Mouse (Mus musculus): ENCODE results near the gene Med13. TPM values are rescaled to one million over a fixed set of nuclear protein-coding genes. Genes with fewer than 3 reads are reported as not detected.
A peak's percentile ranks its signal among the peaks of the same experiment; 100 is the strongest.
"Not testable (repeated sequence)": the region's sequence is repeated elsewhere in the genome, so short reads cannot be mapped to it uniquely, and the experiment has no call there.

The Med13 gene
- polyA plus RNA-seq, 1 experiment, result 19.1 TPM

- 59% methylated on average over 6 of the region's 6 CpGs for WGBS
- Histone ChIP-seq H3K4me1 (ENCODE audit: control insufficient read depth, insufficient read depth, low read length) (no peaks in the 10 kb centered on the region), H3K4me3 (ENCODE audit: insufficient read depth, low read depth, low read length) (no peak overlapping the region), H3K27ac (ENCODE audit: insufficient read depth, low read depth, low read length) (no peak overlapping the region), H3K27me3 (replicated peaks; ENCODE audit: control insufficient read depth, insufficient read depth, low read length) (no peaks in the 10 kb centered on the region), H3K36me3 (ENCODE audit: control insufficient read depth, insufficient read depth, low read length) (no peaks in the 10 kb centered on the region; the same call in 1 of the 2 replicates)
- TF ChIP-seq POLR2A (IDR thresholded peaks at IDR 0.05; ENCODE audit: low read depth, low read length) (no peak), CTCF (conservative IDR thresholded peaks at IDR 0.05; ENCODE audit: insufficient read depth, insufficient read length, low read depth, low read length) (no peak)
- no peak for DNase-seq
These were observed 47.1 kb downstream of the Med13 start for GRCm38 (mm10) chr11:86310280-86310679.

DNA sequence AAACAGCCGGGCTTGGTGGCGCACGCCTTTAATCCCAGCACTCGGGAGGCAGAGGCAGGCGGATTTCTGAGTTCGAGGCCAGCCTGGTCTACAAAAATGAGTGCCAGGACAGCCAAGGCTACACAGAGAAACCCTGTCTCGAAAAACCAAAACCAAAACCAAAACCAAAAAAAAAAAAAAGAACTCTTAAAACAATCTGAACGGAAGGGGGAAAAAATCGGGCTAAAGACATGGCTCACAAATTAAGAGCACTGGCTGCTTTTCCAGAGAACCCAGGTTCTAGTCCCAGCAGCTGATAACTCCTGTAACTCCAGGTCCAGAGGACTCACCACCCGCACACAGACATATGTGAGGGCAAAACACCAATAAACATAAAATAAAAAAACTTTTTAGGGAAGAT lies 65.2 kb downstream of the Med13 start:
- not testable (repeated sequence) for H3K4me3 ChIP-seq (ENCODE audit: insufficient read depth, low read depth, low read length); DNase-seq; H3K4me1 ChIP-seq (ENCODE audit: control insufficient read depth, insufficient read depth, low read length); H3K27ac ChIP-seq (ENCODE audit: insufficient read depth, low read depth, low read length); H3K27me3 ChIP-seq (replicated peaks; ENCODE audit: control insufficient read depth, insufficient read depth, low read length); H3K36me3 ChIP-seq (ENCODE audit: control insufficient read depth, insufficient read depth, low read length)
- WGBS, result 88% methylated on average over 10 of the region's 10 CpGs

DNA sequence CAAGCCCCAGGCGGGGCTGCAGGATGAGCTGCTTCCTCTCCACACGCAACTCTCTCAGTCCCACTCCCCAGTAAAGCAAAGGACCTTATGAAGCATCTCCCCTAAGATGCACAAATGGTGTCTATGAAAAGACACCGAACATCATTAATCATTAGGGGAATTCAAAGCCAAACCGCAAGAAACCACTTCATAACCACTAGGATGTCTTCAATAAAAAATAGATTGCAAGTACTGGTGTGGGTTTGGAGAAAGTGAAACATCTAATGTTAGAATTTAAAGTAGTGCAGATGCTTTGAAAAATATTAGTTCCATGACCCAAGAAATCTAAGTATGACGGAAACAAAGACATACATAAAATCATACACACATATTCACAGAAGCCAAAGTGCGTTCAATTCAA lies 65.7 kb downstream of the Med13 start:
- WGBS, result 84% methylated on average over 6 of the region's 6 CpGs
- H3K4me1 ChIP-seq (ENCODE audit: control insufficient read depth, insufficient read depth, low read length), result no peaks in the 10 kb centered on the region
- no peaks in the 10 kb centered on the region for H3K27me3 ChIP-seq (replicated peaks; ENCODE audit: control insufficient read depth, insufficient read depth, low read length)
- no peak overlapping the region for H3K4me3 ChIP-seq (ENCODE audit: insufficient read depth, low read depth, low read length)
- no peak overlapping the region for H3K27ac ChIP-seq (ENCODE audit: insufficient read depth, low read depth, low read length)
- DNase-seq, result no peak
- TF ChIP-seq CTCF (conservative IDR thresholded peaks at IDR 0.05; ENCODE audit: insufficient read depth, insufficient read length, low read depth, low read length) (no peak), POLR2A (IDR thresholded peaks at IDR 0.05; ENCODE audit: low read depth, low read length) (no peak)
- peaks cover 3% of the 10 kb centered on the region for H3K36me3 ChIP-seq (ENCODE audit: control insufficient read depth, insufficient read depth, low read length)

DNA sequence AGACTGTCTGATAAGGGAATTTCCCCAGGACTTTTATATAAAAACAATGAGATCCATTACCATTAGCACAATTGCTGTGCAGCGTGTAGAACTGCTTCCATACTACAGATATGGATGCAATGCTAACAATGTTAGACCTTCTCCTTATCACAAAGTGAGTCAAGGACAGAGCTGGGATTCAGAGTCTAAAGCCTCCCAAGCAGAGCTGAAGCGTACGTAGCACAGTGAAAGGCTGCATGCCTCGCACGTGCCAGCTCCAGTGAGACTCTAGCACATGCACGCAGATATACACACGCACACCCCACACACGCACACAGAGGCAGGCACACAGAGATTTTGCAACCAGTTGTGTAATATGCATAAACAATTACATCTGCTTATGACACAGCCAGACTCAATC lies 71.7 kb downstream of the Med13 start:
- Histone ChIP-seq H3K36me3 (ENCODE audit: control insufficient read depth, insufficient read depth, low read length) (peaks cover 16% of the 10 kb centered on the region), H3K4me3 (ENCODE audit: insufficient read depth, low read depth, low read length) (no peak overlapping the region), H3K27me3 (replicated peaks; ENCODE audit: control insufficient read depth, insufficient read depth, low read length) (no peaks in the 10 kb centered on the region), H3K27ac (ENCODE audit: insufficient read depth, low read depth, low read length) (no peak overlapping the region), H3K4me1 (ENCODE audit: control insufficient read depth, insufficient read depth, low read length) (no peaks in the 10 kb centered on the region)
- DNase-seq, result no peak
- WGBS, result 94% methylated on average over 8 of the region's 8 CpGs
- TF ChIP-seq CTCF (conservative IDR thresholded peaks at IDR 0.05; ENCODE audit: insufficient read depth, insufficient read length, low read depth, low read length) (no peak), POLR2A (IDR thresholded peaks at IDR 0.05; ENCODE audit: low read depth, low read length) (no peak)

DNA sequence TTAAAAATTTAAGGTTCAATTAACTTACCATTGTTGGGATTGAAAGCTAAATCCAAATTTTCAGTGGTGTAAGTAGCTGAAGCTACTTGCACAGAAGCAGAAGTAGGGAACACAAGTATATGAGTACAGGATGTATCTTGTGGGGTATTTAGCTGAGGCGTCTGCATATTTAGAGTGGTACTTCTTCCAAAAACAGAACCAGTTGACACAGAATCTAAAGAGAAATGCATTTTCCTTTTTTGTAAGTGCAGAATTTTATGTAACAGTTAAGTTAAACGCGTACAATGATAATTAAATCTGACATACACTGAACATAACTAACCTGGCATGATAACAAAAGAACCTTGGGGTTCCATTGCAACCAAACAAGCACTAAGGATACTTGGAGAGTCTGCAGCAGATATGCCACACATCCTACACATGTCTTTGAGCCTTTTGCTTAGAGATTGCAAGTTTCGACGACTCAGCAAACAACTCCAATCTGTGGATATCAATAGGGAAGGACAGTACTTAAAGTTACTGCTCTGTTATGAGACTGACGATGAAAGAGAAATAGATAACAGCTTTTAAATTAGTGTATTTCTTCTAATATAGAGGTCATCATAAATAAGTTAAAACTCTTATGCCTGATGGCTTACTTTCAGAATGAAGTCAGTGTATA lies 78.8 kb downstream of the Med13 start:
- Histone ChIP-seq H3K4me3 (ENCODE audit: insufficient read depth, low read depth, low read length) (no peak overlapping the region), H3K4me1 (ENCODE audit: control insufficient read depth, insufficient read depth, low read length) (no peaks in the 10 kb centered on the region), H3K27ac (ENCODE audit: insufficient read depth, low read depth, low read length) (no peak overlapping the region), H3K36me3 (ENCODE audit: control insufficient read depth, insufficient read depth, low read length) (peaks cover 17% of the 10 kb centered on the region), H3K27me3 (replicated peaks; ENCODE audit: control insufficient read depth, insufficient read depth, low read length) (no peaks in the 10 kb centered on the region)
- TF ChIP-seq POLR2A (IDR thresholded peaks at IDR 0.05; ENCODE audit: low read depth, low read length) (no peak), CTCF (conservative IDR thresholded peaks at IDR 0.05; ENCODE audit: insufficient read depth, insufficient read length, low read depth, low read length) (no peak)
- no peak for DNase-seq
- WGBS, result 95% methylated on average over 6 of the region's 6 CpGs

DNA sequence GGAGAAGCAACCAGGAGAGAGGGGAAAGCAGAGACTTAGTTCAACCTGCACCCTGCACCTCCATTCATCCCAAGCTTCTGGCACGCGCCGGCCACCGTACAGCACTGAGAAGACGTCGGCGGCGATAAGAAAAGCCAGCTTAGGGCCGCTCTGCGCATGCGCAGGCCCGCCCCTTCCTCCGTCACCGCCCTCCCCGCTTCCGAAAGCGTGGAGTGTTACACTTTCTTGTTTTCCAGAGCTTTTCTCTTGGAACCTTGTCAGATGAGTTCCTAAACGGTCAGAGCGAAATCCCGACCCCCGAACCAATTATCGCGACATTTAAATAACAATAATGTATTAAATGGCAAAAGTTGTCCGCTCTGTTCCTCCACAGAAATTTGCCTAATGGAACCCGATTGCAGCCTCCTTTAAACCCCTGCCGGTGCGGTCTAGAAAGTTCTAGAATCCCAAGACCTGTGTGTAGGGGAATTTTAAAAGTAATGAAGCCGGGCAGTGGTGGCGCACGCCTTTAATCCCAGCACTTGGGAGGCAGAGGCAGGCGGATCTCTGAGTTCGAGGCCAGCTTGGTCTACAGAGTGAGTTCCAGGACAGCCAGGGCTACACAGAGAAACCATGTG lies 99.8 kb downstream of the Med13 start, which contains the start of gene Ints2:
TSS of gene Ints2 (minus strand) at position 116 of the 617 bp plus-strand sequence.
- H3K27me3 ChIP-seq (replicated peaks; ENCODE audit: control insufficient read depth, insufficient read depth, low read length), result no peaks in the 10 kb centered on the region
- 5% methylated on average over 32 of the region's 32 CpGs for WGBS
- DNase-seq, result peak; percentile 96
- no peaks in the 10 kb centered on the region; the same call in 1 of the 2 replicates for H3K4me1 ChIP-seq (ENCODE audit: control insufficient read depth, insufficient read depth, low read length)
- TF ChIP-seq CTCF (conservative IDR thresholded peaks at IDR 0.05; ENCODE audit: insufficient read depth, insufficient read length, low read depth, low read length) (no peak), POLR2A (IDR thresholded peaks at IDR 0.05; ENCODE audit: low read depth, low read length) (peak; percentile 37)
- H3K4me3 ChIP-seq (ENCODE audit: insufficient read depth, low read depth, low read length), result peak within 1 kb of the TSS; percentile 76
- no peaks in the 10 kb centered on the region for H3K36me3 ChIP-seq (ENCODE audit: control insufficient read depth, insufficient read depth, low read length)
- peak within 1 kb of the TSS; percentile 11; the same call in 1 of the 2 replicates for H3K27ac ChIP-seq (ENCODE audit: insufficient read depth, low read depth, low read length)

DNA sequence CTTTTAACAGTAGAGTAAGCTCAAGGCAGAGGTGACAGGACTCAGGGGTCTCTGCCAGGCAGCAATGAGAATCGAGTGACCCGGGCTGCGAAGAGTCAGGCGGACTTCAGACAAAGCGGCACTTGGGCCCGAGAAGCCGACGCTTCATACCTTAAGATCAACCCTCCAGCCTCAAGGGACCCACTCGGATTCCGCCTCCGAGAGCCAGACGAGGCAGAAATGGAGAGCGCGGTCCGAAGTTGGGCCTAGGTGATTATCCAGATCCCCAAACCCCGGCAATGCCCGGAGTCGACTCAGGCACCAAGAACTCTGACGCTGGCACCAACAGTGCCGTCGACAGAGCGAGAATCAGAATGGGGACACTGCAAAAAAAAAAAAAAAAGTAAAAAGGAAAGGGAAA lies 100.3 kb downstream of the Med13 start:
- no peak for TF ChIP-seq POLR2A (IDR thresholded peaks at IDR 0.05; ENCODE audit: low read depth, low read length)
- no peak for TF ChIP-seq CTCF (conservative IDR thresholded peaks at IDR 0.05; ENCODE audit: insufficient read depth, insufficient read length, low read depth, low read length)
- Histone ChIP-seq H3K36me3 (ENCODE audit: control insufficient read depth, insufficient read depth, low read length) (no peaks in the 10 kb centered on the region), H3K4me3 (ENCODE audit: insufficient read depth, low read depth, low read length) (peak overlapping the region; percentile 76), H3K27me3 (replicated peaks; ENCODE audit: control insufficient read depth, insufficient read depth, low read length) (no peaks in the 10 kb centered on the region), H3K27ac (ENCODE audit: insufficient read depth, low read depth, low read length) (no peak overlapping the region), H3K4me1 (ENCODE audit: control insufficient read depth, insufficient read depth, low read length) (no peaks in the 10 kb centered on the region; the same call in 1 of the 2 replicates)
- DNase-seq, result no peak
- under 1% methylated on average over 22 of the region's 22 CpGs for WGBS

Measured in kidney, adult 2 months (tissue).